Mouse (Mus musculus) CH12.LX (cell line): ENCODE measurements at regions not wholly inside any gene's neighbourhood (a gene's known extent, or its start where the extent isn't known, plus 50 kb on each side); places are given as distances from the start of the nearest gene placed in this dataset.

Source experiments
- DNase-seq: peaks from one replicate; pipeline ENCODE4 v3.0.0-alpha.2; 2013; ENCODE audit errors: extremely low read depth
- H3K27ac ChIP-seq: 2 replicates; pipeline ENCODE4 v1.5.1; 2012; ENCODE audit warnings: low read depth, mild to moderate bottlenecking, control low read depth, moderate library complexity; ENCODE audit not compliant: insufficient read depth
- H3K27me3 ChIP-seq: replicated peaks from 2 replicates; pipeline ENCODE3; 2012; ENCODE audit warnings: inconsistent platforms
- H3K36me3 ChIP-seq, 2 experiments: replicated peaks in 1 of 2; 2 replicates each; pipeline versions ENCODE3 to v1.6.1; 2012; ENCODE audit warnings: inconsistent platforms in 1 of 2, low read length in 1 of 2, mild to moderate bottlenecking in 1 of 2, mixed read lengths in 1 of 2, moderate library complexity in 1 of 2; ENCODE audit not compliant: control insufficient read depth in 1 of 2, insufficient read depth in 1 of 2
- H3K4me1 ChIP-seq, 2 experiments: 2 replicates each; pipeline ENCODE4 v1.6.1; 2012; ENCODE audit warnings: inconsistent platforms in 1 of 2, moderate library complexity in 1 of 2; ENCODE audit not compliant: insufficient read depth in 2 of 2, control insufficient read depth in 1 of 2
- H3K4me2 ChIP-seq: 2 replicates; pipeline ENCODE4 v1.6.1; 2012; ENCODE audit warnings: low read depth, mild to moderate bottlenecking, control low read depth; ENCODE audit not compliant: poor library complexity, insufficient read depth, severe bottlenecking
- H3K4me3 ChIP-seq, 3 experiments: fragments of 150-350 bp in 1 of 3; sonication (generic) in 1 of 3; replicated peaks in 1 of 3; 2 replicates each; pipeline versions ENCODE3 to v1.5.1; 2011 to 2012; ENCODE audit warnings: low read depth in 2 of 3, low read length in 2 of 3, mild to moderate bottlenecking in 2 of 3, moderate library complexity in 2 of 3, control low read depth in 1 of 3, improper control_type of control experiment in 1 of 3, inconsistent platforms in 1 of 3, mixed read lengths in 1 of 3; ENCODE audit not compliant: poor library complexity in 1 of 3
- H3K79me2 ChIP-seq: replicated peaks from 2 replicates; pipeline ENCODE4 v1.6.1; 2012; ENCODE audit warnings: mild to moderate bottlenecking, moderate library complexity; ENCODE audit not compliant: control insufficient read depth, poor library complexity, insufficient read depth, severe bottlenecking; ENCODE audit errors: extremely low read depth
- H3K9ac ChIP-seq: 2 replicates; pipeline ENCODE4 v1.6.1; 2012; ENCODE audit warnings: low read depth, mild to moderate bottlenecking, control low read depth, moderate library complexity; ENCODE audit not compliant: insufficient read depth
- H3K9me3 ChIP-seq: replicated peaks from 2 replicates; pipeline ENCODE3; 2012; ENCODE audit warnings: low read length, inconsistent platforms, mixed read lengths
- CHD1 ChIP-seq: IDR thresholded peaks from 2 replicates; pipeline ENCODE4 v1.6.1; 2012; ENCODE audit warnings: low read depth, low read length, improper control_type of control experiment, inconsistent platforms
- CHD2 ChIP-seq: IDR thresholded peaks from 2 replicates; pipeline ENCODE4 v1.6.1; 2011; ENCODE audit warnings: low read length, improper control_type of control experiment
- CTCF ChIP-seq, 2 experiments: IDR thresholded peaks in 1 of 2; conservative IDR thresholded peaks in 1 of 2; 2 replicates each; pipeline ENCODE4 v1.5.1; 2011 to 2012; ENCODE audit warnings: low read depth in 2 of 2, low read length in 2 of 2, improper control_type of control experiment in 1 of 2, inconsistent platforms in 1 of 2, mild to moderate bottlenecking in 1 of 2, moderate library complexity in 1 of 2
- E2F4 ChIP-seq: IDR thresholded peaks from 2 replicates; pipeline ENCODE4 v1.6.1; 2011; ENCODE audit warnings: low read depth, low read length, improper control_type of control experiment; ENCODE audit not compliant: insufficient replicate concordance
- ELF1 ChIP-seq: IDR thresholded peaks from 2 replicates; pipeline ENCODE4 v1.6.1; 2014; ENCODE audit warnings: low read depth, mild to moderate bottlenecking, inconsistent platforms, low read length, improper control_type of control experiment
- EP300 ChIP-seq: IDR thresholded peaks from 2 replicates; pipeline ENCODE4 v1.6.1; 2011; ENCODE audit warnings: low read length, improper control_type of control experiment
- GABPA ChIP-seq: IDR thresholded peaks from 2 replicates; pipeline ENCODE4 v1.6.1; 2012; ENCODE audit warnings: low read depth, low read length, improper control_type of control experiment, inconsistent platforms; ENCODE audit not compliant: insufficient replicate concordance
- JUN ChIP-seq: IDR thresholded peaks from 2 replicates; pipeline ENCODE4 v1.6.1; 2011; ENCODE audit warnings: low read depth, mild to moderate bottlenecking, low read length, improper control_type of control experiment, moderate library complexity; ENCODE audit not compliant: insufficient read depth
- JUND ChIP-seq: conservative IDR thresholded peaks from 2 replicates; pipeline ENCODE4 v1.6.1; 2011; ENCODE audit warnings: low read depth, low read length, improper control_type of control experiment
- KAT2A ChIP-seq: IDR thresholded peaks from 2 replicates; pipeline ENCODE4 v1.6.1; 2012; ENCODE audit warnings: low read length, improper control_type of control experiment, inconsistent platforms; ENCODE audit not compliant: insufficient replicate concordance
- MAX ChIP-seq: IDR thresholded peaks from 2 replicates; pipeline ENCODE4 v1.6.1; 2011; ENCODE audit warnings: low read length, improper control_type of control experiment
- MAZ ChIP-seq: IDR thresholded peaks from 2 replicates; pipeline ENCODE4 v1.6.1; 2012; ENCODE audit warnings: low read depth, mild to moderate bottlenecking, inconsistent platforms, low read length, improper control_type of control experiment, moderate library complexity
- MXI1 ChIP-seq: IDR thresholded peaks from 2 replicates; pipeline ENCODE4 v1.6.1; 2011; ENCODE audit warnings: mild to moderate bottlenecking, low read depth, low read length, improper control_type of control experiment
- MYC ChIP-seq: IDR thresholded peaks from 2 replicates; pipeline ENCODE4 v1.6.1; 2011; ENCODE audit warnings: low read depth, mild to moderate bottlenecking, improper control_type of control experiment, low read length
- NRF1 ChIP-seq: IDR thresholded peaks from 2 replicates; pipeline ENCODE4 v1.6.1; 2014; ENCODE audit warnings: low read depth, mild to moderate bottlenecking, inconsistent platforms, low read length, improper control_type of control experiment, moderate library complexity
- PAX5 ChIP-seq: IDR thresholded peaks from 2 replicates; pipeline ENCODE4 v1.6.1; 2012; ENCODE audit warnings: low read length, inconsistent platforms, mixed read lengths
- RAD21 ChIP-seq: IDR thresholded peaks from 2 replicates; pipeline ENCODE4 v1.6.1; 2011; ENCODE audit warnings: low read depth, mild to moderate bottlenecking, low read length, improper control_type of control experiment, moderate library complexity
- RCOR1 ChIP-seq: conservative IDR thresholded peaks from 2 replicates; pipeline ENCODE4 v1.6.1; 2012; ENCODE audit warnings: low read depth, mild to moderate bottlenecking, inconsistent platforms, low read length, improper control_type of control experiment
- SIN3A ChIP-seq: IDR thresholded peaks from 2 replicates; pipeline ENCODE4 v1.6.1; 2012; ENCODE audit warnings: low read length, improper control_type of control experiment, inconsistent platforms
- SMC3 ChIP-seq: IDR thresholded peaks from 2 replicates; pipeline ENCODE4 v1.6.1; 2011; ENCODE audit warnings: low read depth, low read length, improper control_type of control experiment
- TBP ChIP-seq: conservative IDR thresholded peaks from 2 replicates; pipeline ENCODE4 v1.6.1; 2011; ENCODE audit warnings: low read depth, low read length, improper control_type of control experiment
- TCF12 ChIP-seq: IDR thresholded peaks from 2 replicates; pipeline ENCODE4 v1.6.1; 2014; ENCODE audit warnings: low read depth, mild to moderate bottlenecking, inconsistent platforms, low read length, improper control_type of control experiment
- USF1 ChIP-seq: IDR thresholded peaks from 2 replicates; pipeline ENCODE4 v1.6.1; 2014; ENCODE audit warnings: low read depth, mild to moderate bottlenecking, inconsistent platforms, low read length, improper control_type of control experiment
- ZKSCAN1 ChIP-seq: IDR thresholded peaks from 2 replicates; pipeline ENCODE4 v1.6.1; 2012; ENCODE audit warnings: low read depth, inconsistent platforms, low read length, improper control_type of control experiment, borderline replicate concordance
- ZMIZ1 ChIP-seq: IDR thresholded peaks from 2 replicates; pipeline ENCODE4 v1.6.1; 2012; ENCODE audit warnings: low read depth, mild to moderate bottlenecking, inconsistent platforms, low read length, improper control_type of control experiment
- ZNF384 ChIP-seq: IDR thresholded peaks from 2 replicates; pipeline ENCODE4 v1.6.1; 2012; ENCODE audit warnings: low read depth, low read length, improper control_type of control experiment, inconsistent platforms
- dilution Hi-C: fragments of 300-500 bp; cut with MboI; formaldehyde crosslinking; loops from 2 replicates; pipeline ENCODE4 v1.14.3; 2020; ENCODE audit warnings: low sequenced_read_pairs; ENCODE audit not compliant: extremely low pct_unique_long_range_greater_than_20kb, extremely low pct_ligation_motif_present
- in situ Hi-C: fragments of 300-500 bp; cut with MboI; formaldehyde crosslinking; loops from 3 replicates; pipeline ENCODE4 v1.14.3; 2019; ENCODE audit warnings: low sequenced_read_pairs, low pct_ligation_motif_present, low pct_unique_long_range_greater_than_20kb, mixed read lengths

- Histone ChIP-seq H3K9me3 (no peaks in the 10 kb centered on the region), H3K4me2 (no peak overlapping the region), H3K79me2 (no peaks in the 10 kb centered on the region), H3K27me3 (no peaks in the 10 kb centered on the region), H3K36me3 (no peaks in the 10 kb centered on the region), H3K4me3 (no peak overlapping the region), H3K9ac (no peak overlapping the region), H3K4me1 (peaks cover 6 to 14% of the 10 kb centered on the region in 2 experiments; a peak in 3 of 4 replicates), H3K27ac (no peak overlapping the region)
- TF ChIP-seq USF1, result no peak
- no peak for TF ChIP-seq KAT2A
- TF ChIP-seq SIN3A, result no peak
- TF ChIP-seq ZKSCAN1, result no peak
- no peak for TF ChIP-seq TCF12
- no peak for TF ChIP-seq ELF1
- no peak for TF ChIP-seq NRF1
- TF ChIP-seq MXI1, result no peak
- TF ChIP-seq MAX, result no peak
- TF ChIP-seq CTCF (conservative IDR thresholded peaks at IDR 0.05 in 1 of 2, IDR thresholded peaks at IDR 0.05 in 1 of 2; ENCODE audit: low read depth in 2 of 2, low read length in 2 of 2), result no peak
- no peak for TF ChIP-seq RCOR1
- no peak for TF ChIP-seq TBP
- TF ChIP-seq RAD21, result no peak
- TF ChIP-seq CHD1, result no peak
- DNase-seq, result no peak
- dilution Hi-C loops, result no loop called here
- in situ Hi-C loops, result no loop called here
Measured at GRCm38 (mm10) chr12:113277741-113278140, 92.0 kb downstream of the Tmem121 start.

- in situ Hi-C loops (no loop called here), dilution Hi-C loops (no loop called here)
- H3K9ac ChIP-seq, result no peak overlapping the region
- H3K36me3 ChIP-seq, result no peaks in the 10 kb centered on the region
- H3K4me2 ChIP-seq, result no peak overlapping the region
- TF ChIP-seq JUN (no peak), SMC3 (no peak), KAT2A (no peak), MAX (no peak), JUND (no peak), RAD21 (no peak), ZNF384 (no peak), EP300 (no peak), CHD2 (no peak), GABPA (no peak), MYC (no peak), PAX5 (no peak), ZKSCAN1 (no peak), CHD1 (no peak), ZMIZ1 (no peak), E2F4 (no peak), TBP (no peak), MAZ (no peak)
- TF ChIP-seq, all 38 proteins: peak for 0
- Histone ChIP-seq H3K9me3 (no peaks in the 10 kb centered on the region), H3K79me2 (no peaks in the 10 kb centered on the region), H3K4me1 (peaks cover 3 to 6% of the 10 kb centered on the region in 2 experiments; a peak in 3 of 4 replicates), H3K27ac (no peak overlapping the region), H3K4me3 (no peak overlapping the region), H3K27me3 (no peaks in the 10 kb centered on the region)
- no peak for DNase-seq
Measured at GRCm38 (mm10) chr12:113292029-113292809, 106.5 kb downstream of the Tmem121 start.
